Mouse (Mus musculus) inflammation-experienced regulatory T-cells, adult 6 months (primary cell): Measurements from ENCODE around the gene Mrpl55. TPM values are rescaled to one million over a fixed set of nuclear protein-coding genes. Genes with fewer than 3 reads are reported as not detected.

Source experiments
- ATAC-seq: one replicate; pipeline ENCODE4 v1.8.0; 2017
- polyA plus RNA-seq, 3 experiments: library from polyadenylated mRNA; unstranded; fragments of 100-300 nt; shearing (Covaris generic); gene quantifications; one replicate each; pipeline ENCODE4 v1.2.1; 2017

The Mrpl55 gene
- 10 to 100 TPM; 43.4 to 49.1 (median 46.7) TPM for polyA plus RNA-seq

- ATAC-seq = peak; percentile 89
Observed at GRCm38 (mm10) chr11:59202081-59202995, at the start of gene Mrpl55. Gene Mrpl55 (plus strand): TSS chr11:59202486.

GRCm38 (mm10) chr11:59154220-59154619, 48.1 kb upstream of the Mrpl55 start:
- no peak for ATAC-seq

GRCm38 (mm10) chr11:59155900-59156299, 46.4 kb upstream of the Mrpl55 start:
- no peak for ATAC-seq

GRCm38 (mm10) chr11:59159099-59159498, 43.2 kb upstream of the Mrpl55 start:
- ATAC-seq = no peak

GRCm38 (mm10) chr11:59159558-59159957, 42.7 kb upstream of the Mrpl55 start:
- ATAC-seq = no peak

- ATAC-seq = no peak
Observed at GRCm38 (mm10) chr11:59161398-59161797, 40.9 kb upstream of the Mrpl55 start.

GRCm38 (mm10) chr11:59162443-59163254, 39.6 kb upstream of the Mrpl55 start:
- peak; percentile 6 for ATAC-seq

GRCm38 (mm10) chr11:59163255-59164236, 38.7 kb upstream of the Mrpl55 start, which contains the start of gene Iba57:
Gene Iba57 (minus strand): TSS chr11:59163739.
- peak; percentile 95 for ATAC-seq

- ATAC-seq = no peak
Observed at GRCm38 (mm10) chr11:59164384-59164783, 37.9 kb upstream of the Mrpl55 start.

GRCm38 (mm10) chr11:59165616-59166241, 36.6 kb upstream of the Mrpl55 start:
- no peak for ATAC-seq

- ATAC-seq = no peak
Observed at GRCm38 (mm10) chr11:59169807-59170206, 32.5 kb upstream of the Mrpl55 start.

- no peak for ATAC-seq
Observed at GRCm38 (mm10) chr11:59170549-59170948, 31.7 kb upstream of the Mrpl55 start.

- no peak for ATAC-seq
Observed at GRCm38 (mm10) chr11:59174189-59174838, 28.0 kb upstream of the Mrpl55 start.

GRCm38 (mm10) chr11:59176475-59176874, 25.8 kb upstream of the Mrpl55 start:
- ATAC-seq = no peak

GRCm38 (mm10) chr11:59176921-59177320, 25.4 kb upstream of the Mrpl55 start:
- ATAC-seq = no peak

GRCm38 (mm10) chr11:59182864-59183331, 19.4 kb upstream of the Mrpl55 start, which contains the start of gene Gjc2:
Gene Gjc2 (minus strand): TSS chr11:59183213.
- no peak for ATAC-seq

- ATAC-seq = peak; percentile 54
Observed at GRCm38 (mm10) chr11:59183821-59184220, 18.5 kb upstream of the Mrpl55 start.

GRCm38 (mm10) chr11:59185490-59185889, 16.8 kb upstream of the Mrpl55 start:
- no peak for ATAC-seq

- ATAC-seq = no peak
Observed at GRCm38 (mm10) chr11:59187706-59188105, 14.6 kb upstream of the Mrpl55 start.

GRCm38 (mm10) chr11:59191231-59192058, 10.8 kb upstream of the Mrpl55 start:
- ATAC-seq = peak; percentile 95
